Mouse (Mus musculus) kidney, postnatal 25 days (tissue): Measurements from ENCODE around the gene Cnnm2.

Experiments used
- DNase-seq, 2 experiments: peaks; one replicate each; pipeline ENCODE4 v3.0.0; 2021; ENCODE audit warnings: mixed read lengths in 2 of 2

Cnnm2 gene

GRCm38 (mm10) chr19:46848381-46849268 is 87.2 kb downstream of the Cnnm2 start:
- DNase-seq, result peak; percentile 43 to 61

- peak; percentile 57 to 72 for DNase-seq
Observed at GRCm38 (mm10) chr19:46849443-46849997, 88.1 kb downstream of the Cnnm2 start.

- no peak for DNase-seq
Observed at GRCm38 (mm10) chr19:46856232-46856631, 94.8 kb downstream of the Cnnm2 start.

- no peak for DNase-seq
Observed at GRCm38 (mm10) chr19:46856780-46857179, 95.4 kb downstream of the Cnnm2 start.

- DNase-seq, result peak; percentile 40 to 56
Observed at GRCm38 (mm10) chr19:46857277-46857989, 96.0 kb downstream of the Cnnm2 start.

- DNase-seq, result no peak
Observed at GRCm38 (mm10) chr19:46858200-46858599, 96.8 kb downstream of the Cnnm2 start.

- DNase-seq, result no peak
Observed at GRCm38 (mm10) chr19:46862556-46862955, 101.2 kb downstream of the Cnnm2 start.

GRCm38 (mm10) chr19:46863236-46863927 is 102.0 kb downstream of the Cnnm2 start:
- no peak for DNase-seq

- DNase-seq, result no peak
Observed at GRCm38 (mm10) chr19:46864079-46864478, 102.7 kb downstream of the Cnnm2 start.

- DNase-seq, result no peak
Observed at GRCm38 (mm10) chr19:46864731-46865331, 103.4 kb downstream of the Cnnm2 start.

- no peak for DNase-seq
Observed at GRCm38 (mm10) chr19:46865381-46865780, 104.0 kb downstream of the Cnnm2 start.

GRCm38 (mm10) chr19:46869049-46869448 is 107.7 kb downstream of the Cnnm2 start:
- no peak for DNase-seq

- peak; percentile 83 to 90 for DNase-seq
Observed at GRCm38 (mm10) chr19:46869526-46869925, 108.1 kb downstream of the Cnnm2 start.

GRCm38 (mm10) chr19:46871096-46871495 is 109.7 kb downstream of the Cnnm2 start:
- DNase-seq, result no peak

GRCm38 (mm10) chr19:46871651-46872050 is 110.3 kb downstream of the Cnnm2 start:
- DNase-seq, result no peak

GRCm38 (mm10) chr19:46873924-46874323 is 112.5 kb downstream of the Cnnm2 start:
- no peak for DNase-seq

- DNase-seq, result peak; percentile 86 to 95
Observed at GRCm38 (mm10) chr19:46875790-46876189, 114.4 kb downstream of the Cnnm2 start.

GRCm38 (mm10) chr19:46877886-46878285 is 116.5 kb downstream of the Cnnm2 start:
- DNase-seq, result peak; percentile 58 to 78

GRCm38 (mm10) chr19:46878346-46878745 is 117.0 kb downstream of the Cnnm2 start:
- peak; percentile 80 to 89 for DNase-seq

GRCm38 (mm10) chr19:46879876-46880275 is 118.5 kb downstream of the Cnnm2 start:
- DNase-seq, result peak; percentile 64 to 83

GRCm38 (mm10) chr19:46885365-46885764 is 124.0 kb downstream of the Cnnm2 start:
- no peak for DNase-seq

GRCm38 (mm10) chr19:46886826-46887225 is 125.4 kb downstream of the Cnnm2 start:
- no peak for DNase-seq
